Mouse (Mus musculus) duodenum, adult 2 months (tissue): Measurements from ENCODE around the gene Tas2r108. TPM values are rescaled to one million over a fixed set of nuclear protein-coding genes. Genes with fewer than 3 reads are reported as not detected.

Source experiments
- polyA plus RNA-seq: library from polyadenylated mRNA; depleted of rRNA; stranded (reverse); fragments of >200 nt; gene quantifications from 2 replicates; pipeline ENCODE4 v1.2.3, GENCODE M21; 2012; ENCODE audit warnings: low replicate concordance; rRNA removed

The Tas2r108 gene
- polyA plus RNA-seq = not detected in 2 replicates

GRCm38 (mm10) chr6:40493229-40493628 is at the start of gene Tas2r108:
TSS of gene Tas2r108 (plus strand) at chr6:40493529.

GRCm38 (mm10) chr6:40470916-40471719 is 22.2 kb upstream of the Tas2r108 start, which contains the start of gene Ssbp1:
TSS of gene Ssbp1 (plus strand) at chr6:40471352.

GRCm38 (mm10) chr6:40490933-40491332 is 2.4 kb upstream of the Tas2r108 start, which contains the start of gene Tas2r137:
TSS of gene Tas2r137 (plus strand) at chr6:40491233.

GRCm38 (mm10) chr6:40519408-40519807 is 26.1 kb downstream of the Tas2r108 start, which contains the start of gene Prss37:
TSS of gene Prss37 (minus strand) at chr6:40519508.

Other genes with a start within 250 kb of the Tas2r108 start
- 2.9 and 3.8 TPM in 2 replicates for gene Agk, start 168.4 kb upstream of the Tas2r108 start, polyA plus RNA-seq
- gene E330009J07Rik, start 57.4 kb upstream of the Tas2r108 start, polyA plus RNA-seq = 3.1 and 3.7 TPM in 2 replicates
- not detected in 2 replicates for gene Wee2, start 54.4 kb upstream of the Tas2r108 start, polyA plus RNA-seq
- gene Ssbp1, start 22.2 kb upstream of the Tas2r108 start, polyA plus RNA-seq = 3.0 and 3.9 TPM in 2 replicates
- not detected in 2 replicates for gene Tas2r137, start 2.3 kb upstream of the Tas2r108 start, polyA plus RNA-seq
- gene Prss37, start 26.0 kb downstream of the Tas2r108 start, polyA plus RNA-seq = not detected in 2 replicates
- not detected in 2 replicates for gene Olfr461, start 61.5 kb downstream of the Tas2r108 start, polyA plus RNA-seq
- gene Olfr460, start 76.0 kb downstream of the Tas2r108 start, polyA plus RNA-seq = not detected in 2 replicates
- gene Clec5a, start 92.3 kb downstream of the Tas2r108 start, polyA plus RNA-seq = not detected in 2 replicates
- not detected in 2 replicates for gene Tas2r138, start 119.8 kb downstream of the Tas2r108 start, polyA plus RNA-seq
- gene Mgam, start 135.3 kb downstream of the Tas2r108 start, polyA plus RNA-seq = 178 and 242 TPM in 2 replicates